Mouse (Mus musculus) pancreas, adult 10 weeks (tissue): Measurements from ENCODE around the gene Adh6a. TPM values are rescaled to one million over a fixed set of nuclear protein-coding genes. Genes with fewer than 3 reads are reported as not detected.

Experiments used
- polyA plus RNA-seq: library from polyadenylated mRNA; stranded (reverse); fragments of 350-450 nt; fragmentation: Illumina TruSeq; extraction: RNeasy Lipid Tissue Mini Kit (QIAGEN cat#74804); gene quantifications from one replicate; pipeline ENCODE4 v1.2.3, GENCODE M21; 2015; ENCODE audit warnings: low read depth, low replicate concordance; ENCODE audit not compliant: insufficient read depth

The Adh6a gene
- not detected for polyA plus RNA-seq

GRCm38 (mm10) chr3:138312965-138313364 is at the start of gene Adh6a:
TSS of gene Adh6a (plus strand) at chr3:138313286.

GRCm38 (mm10) chr3:138341471-138341870 is 28.4 kb downstream of the Adh6a start, which contains the start of gene Adh6b:
TSS of gene Adh6b (plus strand) at chr3:138341775.

Other genes starting within 250 kb of the Adh6a start
- gene 1110002E22Rik, start 248.2 kb upstream of the Adh6a start, polyA plus RNA-seq, result not detected
- not detected for gene Gm5105, start 245.9 kb upstream of the Adh6a start, polyA plus RNA-seq
- gene Trmt10a, start 169.8 kb upstream of the Adh6a start, polyA plus RNA-seq, result 1.2 TPM
- 0.83 TPM for gene Mttp, start 168.3 kb upstream of the Adh6a start, polyA plus RNA-seq
- not detected for gene 4930579F01Rik, start 119.5 kb upstream of the Adh6a start, polyA plus RNA-seq
- not detected for gene Adh7, start 95.5 kb upstream of the Adh6a start, polyA plus RNA-seq
- gene Adh1, start 52.3 kb upstream of the Adh6a start, polyA plus RNA-seq, result 22.1 TPM
- not detected for gene Adh6b, start 28.5 kb downstream of the Adh6a start, polyA plus RNA-seq
- gene Adh4, start 102.2 kb downstream of the Adh6a start, polyA plus RNA-seq, result not detected
- gene Adh5, start 129.8 kb downstream of the Adh6a start, polyA plus RNA-seq, result 20.6 TPM
- gene Metap1, start 176.2 kb downstream of the Adh6a start, polyA plus RNA-seq, result 10.6 TPM
- gene Eif4e, start 212.9 kb downstream of the Adh6a start, polyA plus RNA-seq, result 16.6 TPM